Mouse (Mus musculus): ENCODE data around the gene Gm20388.

Gene Gm20388

DNA sequence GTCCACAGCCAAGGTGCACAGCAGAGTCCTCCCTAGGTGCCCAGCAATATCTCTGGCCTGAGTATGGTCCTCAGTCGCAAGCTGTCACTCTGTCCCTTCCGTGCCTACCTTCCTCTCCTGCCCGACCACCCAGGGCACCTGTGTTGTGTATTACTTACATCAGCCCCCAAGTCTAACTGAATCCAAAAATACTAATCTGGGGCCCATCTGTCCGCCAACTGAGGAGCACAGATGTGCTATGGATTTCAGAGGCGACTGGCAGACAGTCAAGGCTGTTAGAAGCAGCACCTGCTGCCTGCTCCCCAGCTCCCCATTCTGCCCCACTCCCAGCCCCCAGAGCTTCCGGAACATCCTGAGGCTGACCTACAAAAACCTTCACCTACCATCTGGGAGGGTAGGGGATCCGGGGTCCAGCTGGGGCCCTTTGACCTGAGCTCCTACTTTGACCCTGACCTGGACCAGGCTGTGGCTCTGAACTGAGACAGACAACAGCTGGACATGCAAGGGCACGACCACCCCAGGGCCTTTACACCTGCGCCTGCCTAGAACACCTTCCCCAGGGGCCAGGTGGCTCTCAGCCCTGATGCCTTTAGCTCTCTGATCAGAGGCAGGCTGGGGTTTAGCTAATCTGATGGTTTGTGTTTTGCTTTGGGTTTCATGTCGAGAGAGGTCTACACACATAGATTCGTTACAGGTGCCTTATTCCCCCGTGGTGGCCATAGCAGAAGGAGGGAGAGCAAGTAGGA, 2801.9 kb downstream of the Gm20388 start:
- DNase-seq (ENCODE audit: low read depth, low spot score), result no peak

DNA sequence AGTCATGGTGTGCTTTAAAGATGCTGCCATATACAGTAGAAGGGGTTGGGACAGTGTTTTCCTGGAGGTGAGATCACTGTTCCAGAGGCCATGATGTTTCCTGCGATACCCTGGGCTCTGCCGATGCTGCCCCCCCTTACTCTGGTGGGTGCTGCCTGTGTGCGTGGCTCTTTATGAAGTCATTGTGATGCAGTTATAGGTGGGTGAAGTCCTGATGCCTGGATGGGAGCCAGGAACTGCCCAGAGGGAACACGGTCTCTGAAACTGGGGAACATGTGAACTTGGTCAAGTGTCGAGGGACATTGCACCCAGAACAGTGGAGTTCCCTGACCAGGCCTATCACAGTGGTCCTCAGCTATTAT, 2802.5 kb downstream of the Gm20388 start:
- no peak for DNase-seq (ENCODE audit: low read depth, low spot score)

DNA sequence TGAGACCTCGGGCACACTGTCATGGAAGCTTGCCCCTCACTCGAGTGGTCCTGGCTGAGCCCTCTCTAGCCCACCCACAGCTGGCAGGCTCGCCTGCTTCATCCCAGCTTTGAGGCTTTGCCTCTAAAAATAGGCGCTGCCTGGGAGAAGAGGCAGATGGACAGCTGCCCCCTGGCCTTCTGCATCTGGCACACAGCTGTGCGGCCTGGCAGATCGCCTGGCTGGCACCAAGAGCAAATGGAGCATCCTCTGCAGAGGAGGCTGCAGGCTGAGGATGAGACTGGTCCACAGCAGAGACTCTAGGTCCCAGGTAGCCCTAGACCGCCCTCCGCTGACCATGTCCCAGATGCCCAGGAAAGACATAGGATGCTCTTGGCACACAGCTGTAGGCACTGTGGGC, 2805.9 kb downstream of the Gm20388 start:
- DNase-seq (ENCODE audit: low read depth, low spot score), result no peak

DNA sequence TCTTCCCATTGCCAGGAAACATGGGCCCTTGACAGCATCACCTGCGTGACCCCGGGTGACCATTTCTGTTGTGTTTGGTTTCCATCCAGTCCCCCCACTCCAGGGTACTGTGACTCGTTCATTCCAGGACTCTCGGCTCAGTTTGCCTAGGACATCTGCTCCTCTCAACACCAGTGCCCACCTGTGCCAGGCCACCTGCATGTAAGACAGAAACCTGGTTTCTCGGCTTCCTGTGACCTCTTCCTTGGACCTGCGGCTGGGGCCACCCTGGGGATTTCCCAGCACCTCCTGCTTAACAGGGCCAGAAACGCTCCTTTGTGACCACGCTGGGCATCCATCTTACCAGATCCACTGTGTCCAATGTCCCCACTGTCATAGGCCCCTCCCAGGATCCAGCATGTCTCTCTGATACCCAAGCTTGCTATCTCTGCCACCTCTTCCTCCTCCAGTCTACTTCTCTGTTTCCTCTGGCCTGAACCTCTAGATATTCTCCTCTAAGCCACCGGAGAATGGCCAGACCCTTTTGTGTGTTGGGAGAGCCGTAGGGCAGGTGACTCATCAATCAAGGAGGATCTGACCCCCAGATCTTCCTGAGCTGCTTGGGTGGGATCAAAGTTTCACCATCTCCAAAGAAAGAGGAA, 2807.3 kb downstream of the Gm20388 start:
- no peak for DNase-seq (ENCODE audit: low read depth, low spot score)

DNA sequence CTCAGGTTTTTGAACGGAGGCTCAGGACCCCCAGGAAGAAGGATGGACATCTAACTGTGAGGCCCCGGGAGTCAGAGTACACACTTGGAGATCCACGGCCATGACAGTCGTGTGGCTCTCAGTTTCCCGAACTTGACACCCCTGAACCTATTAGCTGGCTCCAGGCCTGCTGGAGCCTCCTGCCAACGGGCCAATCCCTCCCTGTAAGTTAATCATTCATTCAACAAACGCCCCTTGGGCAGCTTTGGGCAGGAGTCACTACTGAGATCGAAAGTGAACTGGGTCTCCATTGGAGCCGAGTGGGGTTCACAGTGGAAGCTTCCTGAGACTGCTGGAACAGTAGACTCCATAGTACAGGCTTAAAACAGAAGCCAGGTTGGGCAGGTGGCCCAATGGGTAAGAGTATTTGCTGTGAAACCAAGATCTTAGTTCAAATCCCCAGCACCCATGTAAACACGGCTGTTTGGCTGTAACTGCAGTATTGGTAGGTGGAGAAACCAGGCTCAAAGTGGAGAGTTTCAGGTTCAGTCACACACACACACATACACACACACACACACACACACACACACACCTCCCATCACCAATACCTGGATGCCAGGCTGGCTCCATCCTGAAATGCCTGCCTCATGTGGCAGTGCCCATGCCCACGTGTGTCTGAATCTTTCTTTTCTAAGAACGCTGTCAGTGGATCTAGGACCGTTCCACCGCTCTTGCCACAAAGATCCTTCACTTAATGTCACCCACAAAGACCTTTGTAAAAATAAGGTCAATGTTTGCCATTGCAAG, 2808.3 kb downstream of the Gm20388 start:
- no peak for DNase-seq (ENCODE audit: low read depth, low spot score)

DNA sequence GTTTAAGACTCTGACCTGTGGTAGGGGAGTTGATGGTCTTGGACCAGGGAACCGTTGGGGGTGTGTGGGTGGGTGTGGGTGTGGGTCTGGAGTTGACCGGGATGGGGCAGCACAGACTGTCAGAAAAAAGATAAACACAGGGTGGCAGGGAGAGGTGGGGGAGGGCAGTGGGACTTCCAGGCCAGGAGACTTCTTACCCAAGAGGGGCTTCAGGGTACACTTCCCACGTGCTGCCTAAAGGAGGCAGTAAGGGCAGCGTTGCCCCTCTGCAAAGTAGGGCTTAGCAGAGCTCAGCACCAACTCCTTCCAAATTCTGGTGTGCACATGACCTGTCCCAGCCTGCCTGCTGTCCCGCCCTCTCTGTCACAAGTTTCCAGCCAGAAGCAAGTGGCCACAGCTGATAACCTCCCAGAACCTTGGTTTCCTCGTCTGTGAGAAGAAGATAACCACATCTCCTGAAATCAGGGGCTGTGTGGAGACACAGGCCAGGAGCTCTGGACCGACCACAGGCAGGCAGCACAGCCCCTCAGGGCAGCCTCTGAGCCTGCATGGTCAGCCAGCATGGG, 2808.9 kb downstream of the Gm20388 start:
- peak; percentile 25 for DNase-seq (ENCODE audit: low read depth, low spot score)

DNA sequence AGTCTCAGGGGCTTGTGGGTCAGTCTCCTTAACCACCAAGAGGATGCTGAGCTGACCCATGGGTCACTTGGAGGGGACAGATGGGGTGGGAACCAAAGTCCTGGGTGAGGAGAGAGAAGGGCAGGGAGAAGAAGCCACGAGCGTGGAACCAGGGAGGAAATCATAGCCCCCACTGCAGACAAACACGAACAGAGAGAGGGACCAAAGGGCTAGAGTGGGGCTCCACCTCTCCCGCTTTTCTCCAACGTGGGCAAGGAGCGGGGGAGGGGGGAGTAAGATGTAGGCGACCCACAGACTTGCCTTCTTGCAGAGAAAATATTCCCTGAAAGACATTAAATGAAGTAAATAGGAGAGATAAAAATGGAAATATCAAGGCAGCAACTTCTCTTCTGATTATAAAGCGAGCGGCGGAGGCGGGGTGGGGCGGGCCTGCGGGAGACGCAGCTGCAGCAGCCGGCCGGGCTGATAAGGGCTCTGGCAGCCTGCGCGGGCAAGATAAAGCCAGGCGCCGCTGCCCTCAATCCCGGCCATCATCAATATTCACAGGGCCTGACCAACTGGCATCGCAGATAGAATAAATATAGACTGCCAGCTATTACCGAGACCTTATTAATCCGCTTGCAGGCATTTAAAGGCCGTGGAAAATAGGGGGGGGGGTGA, 2809.6 kb downstream of the Gm20388 start:
- no peak for DNase-seq (ENCODE audit: low read depth, low spot score)

DNA sequence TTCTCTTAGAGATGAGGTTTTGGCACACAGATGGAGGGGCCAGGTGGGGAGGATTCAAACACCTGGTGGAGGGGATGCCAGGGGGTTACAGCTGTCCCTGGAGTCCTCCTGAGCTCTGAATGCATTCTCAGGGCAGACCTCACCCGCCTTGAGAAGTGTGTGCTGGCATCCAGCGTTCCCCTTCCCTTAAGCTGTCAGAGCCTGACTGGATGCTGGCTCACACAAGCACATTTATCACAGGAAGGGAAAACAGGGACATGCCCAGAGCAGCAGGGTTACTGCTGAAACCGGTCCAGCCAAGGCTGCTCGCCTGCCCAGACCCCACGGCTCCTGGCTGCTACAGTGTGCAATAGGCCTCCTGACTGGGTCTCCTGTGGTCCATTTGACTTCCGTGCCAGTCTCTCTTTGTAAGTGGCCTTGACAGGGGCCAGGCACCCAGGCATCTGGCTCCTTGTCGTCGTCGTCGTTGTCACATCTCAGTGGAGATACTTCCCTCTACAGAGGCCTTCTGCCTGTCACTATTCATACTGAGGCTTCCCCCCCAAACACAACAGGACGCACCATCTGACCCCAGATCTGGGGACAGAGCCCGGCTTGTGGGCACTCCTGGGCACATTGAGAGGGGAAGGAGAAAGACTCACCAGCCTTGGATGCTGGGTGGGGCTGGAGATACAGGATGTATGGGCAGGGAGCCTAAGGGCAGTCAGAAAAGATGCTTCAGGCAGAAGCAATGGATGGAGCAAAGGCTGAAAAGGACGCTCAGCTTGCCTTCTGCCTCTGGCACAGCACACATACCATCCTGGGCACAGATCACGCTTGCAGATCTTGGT, 2810.4 kb downstream of the Gm20388 start:
- no peak for DNase-seq (ENCODE audit: low read depth, low spot score)

DNA sequence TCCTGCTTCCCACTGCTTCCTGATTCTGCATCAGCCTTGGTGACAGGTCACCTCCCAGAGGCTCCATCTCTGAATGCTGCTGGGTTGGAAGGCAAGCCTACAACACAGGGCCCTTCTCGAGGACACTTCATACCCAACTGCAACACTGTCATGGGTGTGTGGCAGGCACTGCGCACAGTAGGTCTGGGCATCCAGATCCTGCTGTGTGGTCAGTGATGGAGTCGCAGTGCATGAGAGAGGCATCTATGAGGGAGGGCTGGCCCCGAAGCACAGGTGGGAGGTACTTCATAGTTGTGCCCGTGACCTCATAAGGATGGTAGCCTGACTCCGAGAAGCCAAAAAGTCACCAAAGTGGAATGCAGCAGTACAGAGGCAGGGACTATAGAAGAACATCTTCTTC, 2814.5 kb downstream of the Gm20388 start:
- DNase-seq (ENCODE audit: low read depth, low spot score), result no peak

DNA sequence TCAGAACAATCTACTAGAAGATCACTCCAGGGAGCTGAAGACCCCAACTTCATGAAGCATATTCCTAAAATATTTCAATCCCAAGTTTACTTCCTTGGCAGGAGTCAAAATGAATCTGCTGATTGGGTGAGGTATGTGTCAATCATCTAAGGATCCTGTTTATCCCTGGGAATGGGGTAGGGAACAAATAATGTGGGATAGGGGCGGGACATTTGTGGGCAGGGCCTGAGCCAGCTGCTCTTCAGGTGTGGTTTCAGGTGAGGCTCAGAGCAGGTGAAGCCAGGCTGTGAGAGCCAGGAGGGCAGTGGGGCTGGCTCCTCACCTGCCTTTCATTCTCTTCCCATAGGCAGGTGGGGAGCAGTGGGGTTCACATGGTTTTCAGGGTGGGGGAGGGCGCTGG, 2816.1 kb downstream of the Gm20388 start:
- peak; percentile 46 for DNase-seq (ENCODE audit: low read depth, low spot score)

DNA sequence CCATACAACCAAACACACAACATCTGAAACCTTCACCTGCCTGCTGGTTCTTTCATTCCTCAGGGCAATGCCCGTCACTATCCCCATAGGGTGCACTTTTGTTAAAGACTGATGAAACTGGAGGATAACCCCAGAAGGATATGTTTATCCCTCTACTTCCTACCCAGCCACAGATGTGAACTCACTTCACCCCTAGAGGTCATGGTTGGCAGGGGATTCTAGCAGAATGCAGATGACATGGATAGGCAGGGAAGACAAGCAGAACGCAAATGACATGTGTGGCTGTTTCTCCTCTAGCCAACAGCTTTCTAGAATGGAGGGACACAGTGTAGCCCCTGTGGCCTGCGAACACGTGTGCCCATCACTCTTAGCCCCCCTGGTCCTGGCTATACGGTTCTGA, 2816.8 kb downstream of the Gm20388 start:
- DNase-seq (ENCODE audit: low read depth, low spot score), result no peak

DNA sequence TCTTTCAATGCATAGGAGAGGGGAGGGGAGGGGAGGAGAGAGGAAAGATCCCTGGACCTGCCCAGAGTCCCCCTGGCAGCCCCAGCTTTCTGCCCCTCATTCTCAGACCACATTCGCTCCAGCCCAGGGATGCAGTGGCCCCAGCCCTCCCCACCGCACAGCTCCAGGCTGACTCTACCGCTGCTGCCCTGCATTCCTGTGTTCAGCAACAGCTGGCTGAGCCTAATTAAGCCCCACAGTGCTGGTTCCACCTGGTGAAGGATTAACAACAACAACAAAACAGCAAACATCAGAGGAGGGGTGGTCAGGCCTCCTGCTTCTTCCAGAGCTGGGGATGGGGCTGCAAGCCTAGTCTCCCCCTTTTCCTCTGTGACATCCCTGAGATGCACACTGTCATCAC, 2818.0 kb downstream of the Gm20388 start:
- DNase-seq (ENCODE audit: low read depth, low spot score), result no peak

DNA sequence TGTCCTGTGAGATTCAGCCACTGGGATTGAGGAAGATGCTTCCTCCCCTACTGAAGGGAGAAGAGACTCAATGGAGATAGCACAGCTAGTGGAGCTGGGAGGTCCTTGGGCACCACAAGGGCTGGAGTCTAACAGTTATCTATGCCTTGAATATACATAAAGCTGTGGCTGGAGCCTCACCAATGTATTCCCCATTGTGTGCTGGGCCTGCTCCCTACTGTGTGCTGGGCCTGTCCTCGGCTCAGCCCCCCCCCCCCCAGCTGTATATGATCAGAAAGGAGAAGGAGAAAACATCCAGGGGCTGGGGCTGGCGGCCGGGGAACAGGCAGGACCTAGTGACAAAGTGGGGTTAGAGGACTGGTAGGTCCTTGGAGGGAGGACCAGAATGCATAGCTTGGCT, 2824.5 kb downstream of the Gm20388 start:
- DNase-seq (ENCODE audit: low read depth, low spot score), result no peak

DNA sequence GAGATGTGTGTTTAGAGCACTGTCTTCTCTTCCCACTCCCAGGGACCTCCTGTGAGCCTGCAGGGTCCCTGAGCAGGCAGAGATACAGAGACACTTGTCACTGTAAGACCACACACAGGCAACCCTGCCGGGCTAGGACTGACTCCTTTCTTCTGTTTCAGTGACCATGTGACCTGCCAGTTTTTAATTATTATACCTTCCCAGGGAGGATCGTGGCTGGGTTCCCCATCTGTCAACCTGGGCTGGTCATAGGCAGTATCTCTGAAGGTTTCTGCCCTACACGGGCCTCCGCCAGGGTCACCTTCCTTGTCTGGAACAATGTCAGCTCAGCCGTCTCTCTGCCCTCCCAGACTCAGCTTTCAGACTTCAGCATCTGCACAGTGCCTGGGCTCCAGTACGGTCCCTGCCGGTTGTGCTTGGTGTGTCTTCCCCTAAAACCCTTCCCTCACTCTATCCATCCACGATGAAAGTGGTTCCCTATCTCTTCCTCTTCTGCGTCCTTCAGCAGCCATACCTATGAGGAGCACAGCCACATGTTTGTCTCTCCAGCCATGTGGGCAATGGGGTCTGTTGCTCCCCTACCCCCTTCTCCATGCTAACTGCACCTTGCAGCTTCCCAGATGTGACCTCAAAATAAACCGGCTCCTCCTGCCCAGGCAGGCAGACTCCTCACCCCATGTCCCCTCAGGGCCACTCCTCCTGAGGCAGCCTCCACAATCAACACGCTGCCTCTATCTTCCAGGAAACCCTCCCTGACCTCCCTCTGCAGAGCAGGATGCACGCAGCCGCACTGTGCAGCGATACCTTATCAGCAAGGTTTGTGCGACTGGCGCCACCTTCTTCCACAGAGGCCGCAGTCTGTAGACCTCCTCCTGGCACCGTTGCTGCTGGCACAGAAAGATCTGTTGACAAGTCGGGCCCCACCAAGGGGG, 2825.2 kb downstream of the Gm20388 start:
- no peak for DNase-seq (ENCODE audit: low read depth, low spot score)

DNA sequence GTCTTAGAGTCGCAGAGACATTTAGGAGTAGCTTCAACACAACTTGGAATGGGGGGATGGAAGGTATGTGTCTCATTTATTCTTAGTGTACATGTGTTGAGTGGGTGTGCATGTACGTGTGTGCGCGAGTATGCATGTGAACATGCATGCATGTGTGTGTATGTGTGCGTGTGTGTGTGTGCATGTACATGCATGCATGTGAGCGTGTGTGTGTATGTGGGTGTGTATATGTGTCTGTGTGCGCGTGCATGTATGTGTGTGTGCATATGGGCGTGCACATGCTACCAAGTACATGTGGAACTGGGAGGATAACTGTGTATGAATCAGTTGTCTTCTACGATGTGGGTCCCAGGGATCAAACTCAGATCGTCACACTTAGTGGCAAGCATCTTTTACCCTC, 2826.0 kb downstream of the Gm20388 start:
- DNase-seq (ENCODE audit: low read depth, low spot score), result no peak

DNA sequence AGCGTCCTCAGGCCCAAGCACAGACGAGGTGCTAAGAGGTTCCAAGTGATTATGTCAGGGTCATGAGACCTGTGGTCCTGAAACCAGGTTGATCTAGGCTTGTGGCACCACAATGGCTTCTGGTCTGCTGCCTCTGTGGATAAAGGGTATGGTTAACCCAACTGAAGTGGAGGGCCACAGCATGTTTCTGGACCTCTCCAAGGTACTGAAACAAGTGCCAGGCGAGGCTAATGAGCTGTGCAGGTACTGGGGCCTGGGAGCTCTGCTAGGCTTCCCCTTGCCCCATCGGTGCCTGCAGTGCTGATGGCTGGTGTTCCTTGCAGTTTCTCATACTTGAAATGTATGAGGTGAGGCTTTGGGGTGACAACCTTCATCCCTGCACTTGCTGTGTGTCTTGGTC, 2826.4 kb downstream of the Gm20388 start:
- peak; percentile 38 for DNase-seq (ENCODE audit: low read depth, low spot score)

DNA sequence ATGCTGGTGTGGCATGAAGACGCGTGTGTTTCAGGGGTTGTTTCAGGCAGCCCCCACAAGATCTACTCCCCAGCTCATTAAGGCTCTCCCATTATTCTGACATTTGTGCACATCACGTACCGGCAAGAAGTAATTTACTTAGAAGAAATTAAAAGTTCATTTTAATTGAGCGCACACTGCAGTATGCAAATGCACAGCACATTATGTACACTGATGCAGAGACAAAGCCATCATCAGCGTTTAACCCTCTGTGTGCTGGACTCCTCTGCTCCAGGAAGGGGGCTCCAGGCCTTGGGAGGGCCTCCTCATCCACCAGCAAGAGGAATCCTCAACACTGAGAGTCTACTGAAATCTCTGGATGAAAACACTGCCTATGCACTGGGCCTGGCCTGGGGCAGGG, 2827.2 kb downstream of the Gm20388 start:
- no peak for DNase-seq (ENCODE audit: low read depth, low spot score)

DNA sequence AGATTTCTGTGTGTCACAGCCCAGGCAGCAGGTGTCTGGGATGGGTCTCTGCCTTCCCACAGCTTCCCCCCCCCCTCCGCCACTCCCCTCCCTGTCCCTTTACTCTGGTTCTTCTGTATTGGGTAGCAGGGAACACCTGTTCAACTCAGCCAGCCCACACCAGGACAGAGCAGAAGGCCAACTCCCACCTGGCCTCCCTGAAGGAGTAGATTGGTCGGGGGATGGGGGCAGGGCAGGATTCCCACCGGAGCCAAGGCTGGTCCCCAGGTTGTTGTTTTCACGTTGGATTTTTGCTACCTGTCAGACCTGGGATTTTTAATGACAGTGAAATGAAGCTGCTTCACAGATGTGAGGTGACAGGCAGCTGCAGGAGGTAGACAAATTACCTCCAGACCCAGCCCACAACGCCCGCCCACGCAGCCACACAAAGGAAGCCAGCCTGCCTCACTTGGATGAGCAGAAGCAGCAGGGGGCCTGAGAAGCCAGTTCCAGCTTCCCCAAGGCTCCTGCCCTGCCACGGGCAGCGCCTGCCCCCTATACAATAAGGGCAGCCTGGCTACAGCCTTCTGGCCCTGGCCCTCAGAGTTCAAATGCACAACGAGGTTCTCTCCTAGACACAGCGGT, 2828.6 kb downstream of the Gm20388 start:
- DNase-seq (ENCODE audit: low read depth, low spot score), result peak; percentile 42

DNA sequence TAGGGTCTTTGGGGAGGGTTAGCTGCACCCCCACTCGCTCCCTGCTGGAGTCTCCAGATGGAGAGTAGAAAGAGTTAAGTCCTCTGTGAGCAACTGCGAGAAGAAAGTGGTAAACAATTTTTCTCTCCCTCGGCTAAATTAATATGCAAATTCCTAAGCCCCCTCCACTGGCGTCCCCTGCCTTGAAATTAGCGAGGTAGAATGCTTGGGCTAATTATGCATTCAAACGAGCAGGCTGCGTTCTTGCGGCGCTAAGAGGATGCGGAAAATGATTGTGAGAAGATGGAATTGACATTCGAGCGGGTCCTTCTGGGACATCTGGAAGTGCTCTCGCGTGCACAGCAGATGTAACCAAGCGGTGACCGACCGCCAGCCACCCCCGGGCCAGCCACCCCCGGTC, 2831.8 kb downstream of the Gm20388 start:
- no peak for DNase-seq (ENCODE audit: low read depth, low spot score)

Measured in ES-CJ7 (cell line).